Mouse (Mus musculus) G1E (cell line): ENCODE measurements at regions not wholly inside any gene's neighbourhood (a gene's known extent, or its start where the extent isn't known, plus 50 kb on each side); places are given as distances from the start of the nearest gene placed in this dataset.

Source experiments
- ATAC-seq: 2 replicates; pipeline ENCODE4 v1.8.0; 2016; ENCODE audit warnings: mild to moderate bottlenecking; ENCODE audit not compliant: insufficient number of reproducible peaks, poor library complexity, low FRiP score, severe bottlenecking; ENCODE audit errors: extremely low read depth
- DNase-seq: peaks from one replicate; pipeline ENCODE4 v3.0.0; 2012; ENCODE audit warnings: low spot score
- H3K27me3 ChIP-seq: 2 replicates; pipeline ENCODE4 v1.6.1; 2012; ENCODE audit warnings: mild to moderate bottlenecking, low read length, inconsistent platforms; ENCODE audit not compliant: insufficient read depth
- H3K36me3 ChIP-seq: replicated peaks from 2 replicates; pipeline ENCODE3; 2012; ENCODE audit warnings: mild to moderate bottlenecking, inconsistent platforms
- H3K4me1 ChIP-seq: 2 replicates; pipeline ENCODE4 v1.6.1; 2012; ENCODE audit warnings: low read depth, low read length, inconsistent platforms, mixed read lengths; ENCODE audit not compliant: insufficient read depth
- H3K4me3 ChIP-seq: 2 replicates; pipeline ENCODE4 v1.5.1; 2012; ENCODE audit warnings: low read depth, mild to moderate bottlenecking, inconsistent platforms, low read length, moderate library complexity, mixed read lengths
- H3K9me3 ChIP-seq: replicated peaks from 2 replicates; pipeline ENCODE4 v1.6.1; 2012; ENCODE audit warnings: inconsistent platforms
- CTCF ChIP-seq: IDR thresholded peaks from 2 replicates; pipeline ENCODE4 v1.5.1; 2012; ENCODE audit warnings: low read depth, low read length, inconsistent platforms, mixed read lengths
- GATA1 ChIP-seq: IDR thresholded peaks from 2 replicates; pipeline ENCODE4 v1.6.1; 2012; ENCODE audit warnings: borderline replicate concordance, low read length, inconsistent platforms, mixed read lengths
- GATA2 ChIP-seq: IDR thresholded peaks from 2 replicates; pipeline ENCODE4 v1.6.1; 2012; ENCODE audit warnings: low read depth, low read length, inconsistent platforms, borderline replicate concordance
- POLR2AphosphoS5 ChIP-seq: IDR thresholded peaks from 2 replicates; pipeline ENCODE4 v1.6.1; 2012; ENCODE audit warnings: low read depth, low read length, inconsistent platforms; ENCODE audit not compliant: insufficient replicate concordance
- TAL1 ChIP-seq: conservative IDR thresholded peaks from 2 replicates; pipeline ENCODE4 v1.6.1; 2012; ENCODE audit warnings: low read depth, low read length, inconsistent platforms, mixed read lengths

GRCm38 (mm10) chr4:124389067-124389466 lies 221.5 kb downstream of the 3100002H09Rik start:
- DNase-seq (no peak), ATAC-seq (no peak)
- Histone ChIP-seq H3K27me3 (no peaks in the 10 kb centered on the region), H3K4me1 (no peaks in the 10 kb centered on the region), H3K9me3 (no peaks in the 10 kb centered on the region), H3K36me3 (no peaks in the 10 kb centered on the region), H3K4me3 (no peak overlapping the region)
- TF ChIP-seq GATA1: no peak
- no peak for TF ChIP-seq CTCF
- no peak for TF ChIP-seq GATA2
- no peak for TF ChIP-seq POLR2AphosphoS5
- TF ChIP-seq TAL1: no peak

GRCm38 (mm10) chr4:124385106-124386055 lies 225.2 kb downstream of the 3100002H09Rik start:
- ATAC-seq: no peak
- no peaks in the 10 kb centered on the region for H3K9me3 ChIP-seq
- H3K27me3 ChIP-seq: 0 out of 2 replicates have a peak, but pooled peaks cover 2% of the 10 kb centered on the region
- TF ChIP-seq POLR2AphosphoS5: no peak
- TF ChIP-seq CTCF: no peak
- TF ChIP-seq GATA1: no peak
- no peak for TF ChIP-seq TAL1
- no peak for TF ChIP-seq GATA2
- DNase-seq: no peak
- H3K4me1 ChIP-seq: no peaks in the 10 kb centered on the region
- no peak overlapping the region for H3K4me3 ChIP-seq
- H3K36me3 ChIP-seq: no peaks in the 10 kb centered on the region

- Histone ChIP-seq H3K27me3 (0 out of 2 replicates have a peak, but pooled peaks cover 2% of the 10 kb centered on the region), H3K4me3 (no peak overlapping the region), H3K36me3 (no peaks in the 10 kb centered on the region), H3K9me3 (no peaks in the 10 kb centered on the region), H3K4me1 (no peaks in the 10 kb centered on the region)
- ATAC-seq: no peak
- TF ChIP-seq TAL1 (no peak), GATA2 (no peak), CTCF (no peak), GATA1 (no peak), POLR2AphosphoS5 (no peak)
- DNase-seq: no peak
These were observed 234.1 kb downstream of the 3100002H09Rik start for GRCm38 (mm10) chr4:124376504-124376903.

GRCm38 (mm10) chr4:124375581-124375980 lies 235.0 kb downstream of the 3100002H09Rik start:
- no peaks in the 10 kb centered on the region for H3K4me1 ChIP-seq
- no peaks in the 10 kb centered on the region for H3K27me3 ChIP-seq
- no peaks in the 10 kb centered on the region for H3K9me3 ChIP-seq
- no peaks in the 10 kb centered on the region for H3K36me3 ChIP-seq
- no peak overlapping the region for H3K4me3 ChIP-seq
- TF ChIP-seq CTCF (no peak), TAL1 (no peak), GATA1 (no peak), GATA2 (no peak), POLR2AphosphoS5 (no peak)
- ATAC-seq: no peak
- no peak for DNase-seq

GRCm38 (mm10) chr4:124368831-124369230 lies 241.8 kb downstream of the 3100002H09Rik start:
- ATAC-seq: no peak
- no peak for DNase-seq
- Histone ChIP-seq H3K9me3 (no peaks in the 10 kb centered on the region), H3K27me3 (no peaks in the 10 kb centered on the region), H3K4me3 (no peak overlapping the region), H3K4me1 (no peaks in the 10 kb centered on the region), H3K36me3 (no peaks in the 10 kb centered on the region)
- TF ChIP-seq GATA1 (no peak), CTCF (no peak), TAL1 (no peak), POLR2AphosphoS5 (no peak), GATA2 (no peak)

DNA sequence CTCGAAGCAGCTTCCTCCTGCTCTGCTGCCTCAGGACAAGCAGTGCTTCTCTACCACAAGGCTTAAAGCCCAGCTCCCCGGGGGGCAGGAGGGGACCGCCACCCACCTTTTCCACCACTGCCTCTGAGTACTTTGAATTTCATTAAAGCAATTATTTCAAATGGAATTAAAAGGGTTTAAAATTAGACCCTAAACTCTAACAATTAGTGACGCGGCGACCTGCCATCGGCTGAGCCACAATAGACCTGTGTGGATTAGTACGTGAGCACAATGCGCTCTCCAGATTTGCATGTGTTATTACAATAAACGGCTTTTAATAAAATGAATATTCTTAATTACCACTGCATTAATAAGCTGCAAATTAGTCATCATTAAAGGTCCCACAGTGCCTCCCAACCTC lies 242.5 kb downstream of the 3100002H09Rik start:
- H3K4me3 ChIP-seq: no peak overlapping the region
- H3K4me1 ChIP-seq: no peaks in the 10 kb centered on the region
- no peaks in the 10 kb centered on the region for H3K27me3 ChIP-seq
- no peak for DNase-seq
- H3K36me3 ChIP-seq: no peaks in the 10 kb centered on the region
- H3K9me3 ChIP-seq: no peaks in the 10 kb centered on the region
- ATAC-seq: no peak
- TF ChIP-seq GATA1 (no peak), TAL1 (no peak), POLR2AphosphoS5 (no peak), CTCF (no peak), GATA2 (no peak)
